Mouse (Mus musculus): Measurements from ENCODE around the gene Fcna.

Fcna gene

GRCm38 (mm10) chr2:25577951-25578795 lies 49.7 kb downstream of the Fcna start:
- DNase-seq (ENCODE audit: low spot score in 2 of 2): no peak

- no peak for DNase-seq (ENCODE audit: low spot score in 2 of 2)
Measured at GRCm38 (mm10) chr2:25576965-25577891, 50.6 kb downstream of the Fcna start.

- DNase-seq (ENCODE audit: low spot score in 2 of 2): no peak
Measured at GRCm38 (mm10) chr2:25576028-25576850, 51.6 kb downstream of the Fcna start.

GRCm38 (mm10) chr2:25575432-25576027 lies 52.3 kb downstream of the Fcna start:
- peak; percentile 57 to 63 for DNase-seq (ENCODE audit: low spot score in 2 of 2)

Data from thymus, postnatal 10 days (tissue).